Comparison of ENCODE assay signal across 15 mouse cellular contexts in the genomic region with DNA sequence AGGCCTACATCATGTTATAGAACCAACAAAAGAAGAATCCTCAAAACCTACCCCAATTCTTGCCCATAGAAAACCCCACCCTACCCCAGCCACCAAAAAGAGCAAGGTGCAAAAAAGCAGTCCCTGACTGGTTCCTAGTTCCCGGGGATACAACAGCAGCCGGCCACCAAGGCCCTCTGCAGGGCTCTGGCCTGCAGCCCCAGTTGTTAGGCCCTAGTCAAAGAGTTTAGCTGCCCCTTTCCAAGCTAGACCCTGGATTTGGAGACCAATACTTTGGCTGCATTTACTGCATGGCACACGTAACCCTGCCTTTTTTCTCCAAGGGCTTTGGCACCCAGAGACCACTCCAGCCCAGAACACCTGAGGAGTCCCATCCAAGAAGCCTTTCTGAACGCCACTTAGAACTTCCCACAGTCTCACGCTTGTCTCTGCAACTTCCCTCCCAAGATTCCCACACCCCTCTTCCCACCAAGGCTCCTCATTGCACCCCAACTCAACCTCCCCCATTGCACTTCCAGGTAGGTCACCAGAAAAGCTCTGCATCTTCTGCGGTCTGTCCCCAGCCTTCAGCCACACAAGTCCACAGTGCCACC. TPM values are rescaled to one million over a fixed set of nuclear protein-coding genes. Genes with fewer than 3 reads are reported as not detected.
DNase-seq lines count a peak whose midpoint lies in the region; ATAC-seq lines count a peak whose summit lies in the region.
"Had no signal": no experiment of that assay in that cellular context is flagged by ENCODE, and none has a peak within 500 bp of the region (broad histone marks: within the 10 kb centered on the region; RNA-seq: fewer than 3 reads in every experiment).

No protein-coding gene starts in this region.

- no peak for ATAC-seq in forebrain, embryonic 16.5 days
- ATAC-seq in limb, embryonic 11.5 days (ENCODE audit: insufficient number of reproducible peaks, low FRiP score, low TSS enrichment, low read depth) = no peak
- ATAC-seq in heart, embryonic 12.5 days (ENCODE audit: insufficient number of reproducible peaks, low FRiP score) = no peak

- 18% methylated on average over 6 of the region's 6 CpGs for WGBS in forebrain, embryonic 10.5 days
- 29% methylated on average over 6 of the region's 6 CpGs for WGBS in forebrain, embryonic 16.5 days
- WGBS in embryonic facial prominence, embryonic 10.5 days = 24% methylated on average over 6 of the region's 6 CpGs
- WGBS in limb, embryonic 11.5 days = 15% methylated on average over 6 of the region's 6 CpGs
- 23% methylated on average over 6 of the region's 6 CpGs for WGBS in heart, embryonic 12.5 days

- H3K9ac ChIP-seq in forebrain, embryonic 16.5 days (replicated peaks; ENCODE audit: low read depth, low read length) = no peak overlapping the region
- H3K9ac ChIP-seq in limb, embryonic 11.5 days (ENCODE audit: low read length) = peak overlapping the region; percentile 96
- H3K9ac ChIP-seq in heart, embryonic 12.5 days = no peak overlapping the region

- peaks cover 100% of the 10 kb centered on the region for H3K27me3 ChIP-seq in forebrain, embryonic 10.5 days (ENCODE audit: poor library complexity, severe bottlenecking)
- H3K27me3 ChIP-seq in forebrain, embryonic 16.5 days (replicated peaks; ENCODE audit: control insufficient read depth, insufficient read depth, low read length) = peaks cover 90% of the 10 kb centered on the region
- H3K27me3 ChIP-seq in embryonic facial prominence, embryonic 10.5 days (replicated peaks; ENCODE audit: low read depth, poor library complexity, severe bottlenecking) = peaks cover 100% of the 10 kb centered on the region
- H3K27me3 ChIP-seq in limb, embryonic 11.5 days (ENCODE audit: control insufficient read depth, insufficient read depth, low read length) = peaks cover 41% of the 10 kb centered on the region
- H3K27me3 ChIP-seq in heart, embryonic 12.5 days (replicated peaks) = peaks cover 91% of the 10 kb centered on the region

- H3K27ac ChIP-seq in forebrain, embryonic 10.5 days = no peak overlapping the region
- no peak overlapping the region for H3K27ac ChIP-seq in forebrain, embryonic 16.5 days (ENCODE audit: low read length)
- no peak overlapping the region for H3K27ac ChIP-seq in embryonic facial prominence, embryonic 10.5 days (replicated peaks)
- H3K27ac ChIP-seq in limb, embryonic 11.5 days (replicated peaks; ENCODE audit: low read depth, low read length) = peak overlapping the region; percentile 93
- H3K27ac ChIP-seq in heart, embryonic 12.5 days (ENCODE audit: poor library complexity, severe bottlenecking) = no peak overlapping the region

- DNase-seq in forebrain, embryonic 10.5 days (ENCODE audit: extremely low spot score, low spot score) = peak; percentile 51
- peak; percentile 50 for DNase-seq in embryonic facial prominence, embryonic 10.5 days (ENCODE audit: low spot score)
- peak; percentile 60 for DNase-seq in limb, embryonic 11.5 days (ENCODE audit: low spot score)
- peak; percentile 61 for DNase-seq in neural tube, embryonic 10.5 days (ENCODE audit: extremely low spot score, low spot score)
- DNase-seq in spleen, postnatal 36 days (ENCODE audit: low spot score in 2 of 2) = no peak
- no peak for DNase-seq in liver
- DNase-seq: adrenal gland, adult 8-10 months; cerebellum, postnatal 10 days; heart, adult 18-20 months; kidney, postnatal 10 days; spleen, adult 18-20 months had no signal

- H3K4me1 ChIP-seq in forebrain, embryonic 10.5 days = peaks cover 67% of the 10 kb centered on the region
- H3K4me1 ChIP-seq in forebrain, embryonic 16.5 days (replicated peaks; ENCODE audit: control insufficient read depth, insufficient read depth, low read length) = peaks cover 19% of the 10 kb centered on the region
- peaks cover 61% of the 10 kb centered on the region for H3K4me1 ChIP-seq in embryonic facial prominence, embryonic 10.5 days
- peaks cover 19% of the 10 kb centered on the region for H3K4me1 ChIP-seq in limb, embryonic 11.5 days (ENCODE audit: control insufficient read depth, insufficient read depth, low read length)
- H3K4me1 ChIP-seq in heart, embryonic 12.5 days (replicated peaks) = peaks cover 30% of the 10 kb centered on the region

- peak overlapping the region; percentile 55 for H3K4me3 ChIP-seq in forebrain, embryonic 10.5 days
- H3K4me3 ChIP-seq in forebrain, embryonic 16.5 days (replicated peaks; ENCODE audit: low read length) = no peak overlapping the region
- H3K4me3 ChIP-seq in embryonic facial prominence, embryonic 10.5 days = peak overlapping the region; percentile 60
- peak overlapping the region; percentile 80 for H3K4me3 ChIP-seq in limb, embryonic 11.5 days (ENCODE audit: low read depth, low read length)
- H3K4me3 ChIP-seq in heart, embryonic 12.5 days = no peak overlapping the region

- no peaks in the 10 kb centered on the region for H3K9me3 ChIP-seq in forebrain, embryonic 10.5 days
- H3K9me3 ChIP-seq in forebrain, embryonic 16.5 days (ENCODE audit: control insufficient read depth, low read length) = no peaks in the 10 kb centered on the region
- no peaks in the 10 kb centered on the region for H3K9me3 ChIP-seq in embryonic facial prominence, embryonic 10.5 days
- H3K9me3 ChIP-seq in limb, embryonic 11.5 days (ENCODE audit: control insufficient read depth, low read length) = no peaks in the 10 kb centered on the region
- no peaks in the 10 kb centered on the region for H3K9me3 ChIP-seq in heart, embryonic 12.5 days (replicated peaks)

- H3K36me3 ChIP-seq in forebrain, embryonic 10.5 days (replicated peaks) = no peaks in the 10 kb centered on the region
- no peaks in the 10 kb centered on the region for H3K36me3 ChIP-seq in forebrain, embryonic 16.5 days (ENCODE audit: control insufficient read depth, insufficient read depth)
- H3K36me3 ChIP-seq in embryonic facial prominence, embryonic 10.5 days (replicated peaks) = no peaks in the 10 kb centered on the region
- no peaks in the 10 kb centered on the region for H3K36me3 ChIP-seq in limb, embryonic 11.5 days (ENCODE audit: control insufficient read depth, insufficient read depth, low read length)
- no peaks in the 10 kb centered on the region for H3K36me3 ChIP-seq in heart, embryonic 12.5 days

- H3K4me2 ChIP-seq in forebrain, embryonic 16.5 days (ENCODE audit: low read length) = no peak overlapping the region
- peak overlapping the region; percentile 79 for H3K4me2 ChIP-seq in limb, embryonic 11.5 days (ENCODE audit: low read depth, severe bottlenecking)
- no peak overlapping the region for H3K4me2 ChIP-seq in heart, embryonic 12.5 days
- H3K4me2 ChIP-seq: liver, embryonic 11.5 days had no signal

RNA-seq across cellular contexts. Expression of gene Lmx1b, which starts 2.1 kb away (rescaled TPM):
- polyA plus RNA-seq in forebrain, embryonic 10.5 days (2016; fragmentation: Nextera tagmentation; extraction: Ambion mirVana) = 1.3 and 1.5 TPM in 2 replicates
- not detected in 2 replicates for polyA plus RNA-seq in forebrain, embryonic 16.5 days (2015; fragmentation: Nextera tagmentation; extraction: Ambion mirVana)
- polyA plus RNA-seq in embryonic facial prominence, embryonic 10.5 days (2016; fragmentation: Nextera tagmentation; extraction: Ambion mirVana) = 0.85 and 0.99 TPM in 2 replicates
- polyA plus RNA-seq in limb, embryonic 11.5 days (2014; fragmentation: Nextera tagmentation; extraction: Ambion mirVana) = 10.2 and 10.6 TPM in 2 replicates
- polyA plus RNA-seq in heart, embryonic 12.5 days (2016; fragmentation: Nextera tagmentation; extraction: Ambion mirVana) = 0.04 and 0.06 TPM in 2 replicates
- polyA plus RNA-seq: lung, embryonic 16.5 days had no signal

Comparison
In these comparisons a context has a peak if more than half of its experiments do, and no peak if none do; other contexts are left out.
1. H3K4me3 ChIP-seq: peak in forebrain, embryonic 10.5 days (single experiment), embryonic facial prominence, embryonic 10.5 days (single experiment) and limb, embryonic 11.5 days (single experiment); none in forebrain, embryonic 16.5 days (single experiment) and heart, embryonic 12.5 days (single experiment).
2. DNase-seq: peak in forebrain, embryonic 10.5 days (single experiment), embryonic facial prominence, embryonic 10.5 days (single experiment), limb, embryonic 11.5 days (single experiment) and neural tube, embryonic 10.5 days (single experiment); none in spleen, postnatal 36 days (0 of 2) and liver (single experiment).